Mouse (Mus musculus): ENCODE measurements around the gene Pask.
A peak's percentile ranks its signal among the peaks of the same experiment; 100 is the strongest.

The Pask gene

DNA sequence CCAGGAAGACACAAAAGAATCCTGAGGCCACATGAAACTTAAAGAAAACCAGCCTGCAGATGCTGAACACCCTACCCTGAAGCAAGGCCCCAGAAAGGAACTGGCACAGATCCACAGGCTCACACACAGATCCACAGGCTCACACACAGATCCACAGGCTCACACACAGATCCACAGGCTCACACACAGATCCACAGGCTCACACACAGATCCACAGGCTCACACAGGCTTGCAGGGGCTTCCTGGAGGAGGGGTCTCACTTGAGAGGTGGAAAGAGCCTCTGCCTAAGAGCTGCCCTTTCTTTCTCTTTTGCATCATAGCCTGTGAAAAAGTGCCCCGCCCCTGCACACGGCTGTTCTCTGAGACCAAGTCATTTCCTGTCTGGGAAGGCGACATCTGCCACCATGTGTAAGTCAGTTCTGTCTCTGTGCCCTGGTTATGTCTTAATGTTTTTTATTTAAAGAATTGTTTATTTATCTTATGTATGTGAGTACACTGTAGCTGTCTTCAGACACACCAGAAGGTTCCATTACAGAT, 53.5 kb downstream of the Pask start:
- peak in 1 of 2 experiments; percentile 25 for DNase-seq (ENCODE audit: low spot score in 2 of 2)

DNA sequence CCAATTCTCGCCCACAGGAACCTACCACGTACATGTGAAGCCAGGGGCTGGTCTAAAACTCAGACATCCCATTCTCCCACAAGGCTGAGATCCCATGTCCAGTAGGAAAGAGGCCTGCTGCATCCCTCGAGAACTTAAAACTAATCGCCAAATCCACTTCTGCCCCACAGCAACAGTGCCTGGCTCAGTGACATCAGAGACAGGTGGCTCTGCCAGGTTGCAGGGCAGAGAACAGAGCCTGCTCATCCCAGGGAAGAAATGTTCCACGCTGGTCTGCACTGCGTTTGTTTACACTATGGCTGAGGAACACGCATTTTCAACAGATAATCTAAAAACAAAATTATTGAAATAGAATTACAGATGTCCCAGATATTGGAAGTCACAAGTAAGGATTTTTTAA, 66.2 kb downstream of the Pask start:
- no peak for DNase-seq (ENCODE audit: low spot score in 2 of 2)

DNA sequence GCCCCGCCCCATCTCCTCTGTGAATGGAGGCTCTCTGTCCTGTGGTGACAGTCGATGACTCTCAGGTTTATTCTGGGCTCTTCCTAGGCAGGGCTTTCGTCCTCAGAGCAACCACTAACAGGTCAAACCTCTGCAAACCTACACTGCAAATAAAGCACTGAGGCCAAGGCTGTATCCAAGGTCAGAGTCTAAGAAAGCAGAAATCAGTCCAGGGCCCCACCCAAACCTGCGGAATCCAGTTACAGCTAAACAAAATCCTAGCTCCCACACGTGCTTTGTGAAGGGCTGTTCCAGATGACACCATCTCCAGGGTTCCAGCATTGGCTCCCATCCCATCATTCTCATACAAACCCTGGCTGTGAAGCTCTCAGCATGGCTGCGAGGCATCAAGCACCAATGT, 67.7 kb downstream of the Pask start:
- DNase-seq (ENCODE audit: low spot score in 2 of 2): no peak

DNA sequence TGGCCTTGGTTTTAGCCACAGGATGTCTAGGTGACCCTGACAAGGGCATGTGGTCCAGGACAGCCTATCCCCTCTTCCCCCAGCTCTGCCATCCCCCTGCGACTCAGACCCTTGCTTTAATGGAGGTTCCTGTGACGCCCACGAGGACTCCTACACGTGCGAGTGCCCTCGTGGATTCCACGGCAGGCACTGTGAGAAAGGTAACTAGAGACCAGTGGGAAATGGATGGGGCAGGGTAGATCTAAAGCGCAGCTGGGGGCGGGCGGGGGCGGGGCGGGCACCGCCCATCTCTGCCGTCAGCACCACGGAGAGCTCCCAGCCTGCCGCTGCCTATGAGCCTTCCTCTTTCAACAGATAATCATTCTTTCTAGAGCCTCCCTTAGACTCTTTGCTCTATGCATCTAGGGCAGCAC, 70.9 kb downstream of the Pask start:
- DNase-seq (ENCODE audit: low spot score in 2 of 2): peak in 1 of 2 experiments; percentile 68

DNA sequence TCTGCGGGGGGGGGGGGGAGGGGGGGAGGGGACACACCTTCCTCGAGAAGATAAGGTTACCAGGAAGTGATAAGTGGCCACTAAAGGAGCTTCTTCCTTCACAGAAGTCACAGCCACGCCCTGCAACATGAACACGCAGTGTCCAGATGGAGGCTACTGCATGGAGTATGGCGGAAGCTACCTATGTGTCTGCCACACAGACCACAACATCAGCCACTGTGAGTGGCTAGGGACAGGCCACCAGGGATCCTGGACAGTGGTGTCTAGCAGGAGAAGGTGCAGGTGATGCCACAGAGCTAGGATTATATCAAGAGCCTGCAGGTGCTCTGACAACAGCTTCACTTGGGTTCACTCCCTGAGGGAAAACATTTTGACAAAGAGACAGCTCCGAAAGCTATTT, 71.5 kb downstream of the Pask start:
- no peak for DNase-seq (ENCODE audit: low spot score in 2 of 2)

DNA sequence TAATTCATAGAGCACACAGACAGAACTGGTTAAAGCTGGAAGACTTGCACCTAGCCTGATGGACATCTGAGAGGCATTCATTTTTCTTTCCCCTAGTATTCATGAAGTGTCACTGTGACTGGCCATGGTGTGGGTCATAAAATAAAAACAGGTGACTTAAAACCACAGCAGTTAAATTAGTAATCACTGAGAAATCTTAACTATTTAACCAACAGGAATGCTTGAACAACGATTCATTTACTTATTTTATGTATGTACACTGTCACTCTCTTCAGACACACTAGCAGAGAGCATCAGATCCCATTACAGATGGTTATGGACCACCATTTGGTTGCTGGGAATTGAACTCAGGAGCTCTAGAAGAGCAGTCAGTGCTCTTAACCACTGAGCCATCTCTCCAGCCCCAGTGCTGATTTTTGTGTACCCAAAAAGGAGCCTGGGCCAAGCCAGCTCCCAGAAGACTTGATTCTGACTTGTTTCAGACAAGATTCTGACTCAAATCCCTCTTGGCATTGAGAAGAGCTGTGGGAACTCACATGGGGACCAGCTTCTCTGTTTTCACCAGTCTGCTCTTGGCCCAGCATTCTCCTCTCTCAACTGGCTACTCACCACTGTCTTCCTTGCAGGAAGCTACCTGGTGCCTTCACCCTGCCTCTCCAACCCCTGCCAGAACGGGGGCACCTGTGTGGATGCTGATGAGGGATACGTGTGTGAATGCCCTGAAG, 72.6 kb downstream of the Pask start:
- no peak for DNase-seq (ENCODE audit: low spot score in 2 of 2)

DNA sequence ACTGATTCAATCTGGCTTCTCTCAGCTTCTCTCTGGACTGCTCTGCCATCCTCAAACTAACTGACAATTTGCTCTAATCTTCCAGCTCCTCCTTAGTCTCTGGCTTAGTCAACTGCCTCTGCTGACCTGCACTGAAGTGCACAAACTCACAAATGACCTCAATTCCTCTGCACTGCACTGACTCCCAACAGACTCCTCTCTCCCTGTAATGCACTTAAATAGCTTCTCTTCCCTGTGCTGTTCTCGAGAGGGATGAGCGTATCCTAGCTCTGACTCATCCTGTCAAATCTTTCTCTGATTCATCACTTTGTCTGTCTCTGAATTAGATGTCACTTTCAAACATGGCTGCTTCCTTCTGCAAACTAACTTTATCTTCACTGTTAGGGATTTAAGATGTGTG, 75.0 kb downstream of the Pask start:
- no peak for DNase-seq (ENCODE audit: low spot score in 2 of 2)

DNA sequence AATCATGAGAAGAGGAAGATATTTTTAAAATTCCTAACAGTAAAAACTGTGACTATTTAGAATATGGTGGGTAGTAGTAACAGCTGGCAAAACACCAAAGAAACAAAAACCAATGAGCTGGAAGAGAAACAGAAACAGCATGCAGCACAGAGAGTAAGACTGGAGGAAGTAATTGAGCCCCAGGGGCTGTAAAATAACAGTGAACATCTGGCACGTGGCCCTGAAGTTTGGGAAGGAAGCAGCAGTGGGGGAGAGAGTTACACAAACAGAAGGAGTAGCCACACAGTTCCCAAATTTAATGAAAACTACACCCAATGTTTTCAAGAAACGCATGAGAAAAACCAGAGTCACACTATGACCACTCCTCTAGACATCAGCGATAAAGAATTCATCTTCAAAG, 76.1 kb downstream of the Pask start:
- DNase-seq (ENCODE audit: low spot score in 2 of 2): no peak

All from spleen, postnatal 10 days (tissue).